Mouse (Mus musculus) v-Abl transformed pro-B cells (cell line): ENCODE results near the gene Lhfp.

Experiments used
- in situ Hi-C, 2 experiments: fragments of 400-800 bp; cut with MboI; formaldehyde crosslinking; loops; one replicate each; pipeline ENCODE4 v1.15.1; 2025; ENCODE audit not compliant: unreplicated experiment in 2 of 2

Gene Lhfp

GRCm38 (mm10) chr3:53039746-53040145 is 1.6 kb upstream of the Lhfp start:
- in situ Hi-C loops, result loop anchor here in 1 of 2 experiments (10.0 kb wide), 1 partner anchor 195 kb away; no protein-coding TSS in a partner anchor

GRCm38 (mm10) chr3:53040593-53041410 is 526 bp upstream of the Lhfp start:
- in situ Hi-C loops, result no loop called here

GRCm38 (mm10) chr3:53042240-53042567 is 876 bp downstream of the Lhfp start:
- in situ Hi-C loops, result no loop called here

- in situ Hi-C loops, result no loop called here
These were observed 2.0 kb downstream of the Lhfp start for GRCm38 (mm10) chr3:53043206-53043780.

GRCm38 (mm10) chr3:53044238-53044637 is 2.9 kb downstream of the Lhfp start:
- in situ Hi-C loops, result no loop called here

- in situ Hi-C loops, result no loop called here
These were observed 3.5 kb downstream of the Lhfp start for GRCm38 (mm10) chr3:53044682-53045299.

- in situ Hi-C loops, result no loop called here
These were observed 4.4 kb downstream of the Lhfp start for GRCm38 (mm10) chr3:53045697-53046096.

GRCm38 (mm10) chr3:53046371-53046770 is 5.0 kb downstream of the Lhfp start:
- in situ Hi-C loops, result no loop called here

- in situ Hi-C loops, result loop anchor here in 1 of 2 experiments (10.0 kb wide), 1 partner anchor 172 kb away; no protein-coding TSS in a partner anchor
These were observed 11.1 kb downstream of the Lhfp start for GRCm38 (mm10) chr3:53052385-53052784.

GRCm38 (mm10) chr3:53056430-53056829 is 15.1 kb downstream of the Lhfp start:
- in situ Hi-C loops, result loop anchor here in 1 of 2 experiments (10.0 kb wide), 1 partner anchor 168 kb away; no protein-coding TSS in a partner anchor

- in situ Hi-C loops, result loop anchor here in 1 of 2 experiments (10.0 kb wide), 1 partner anchor 165 kb away; no protein-coding TSS in a partner anchor
These were observed 18.6 kb downstream of the Lhfp start for GRCm38 (mm10) chr3:53059959-53060358.

GRCm38 (mm10) chr3:53063423-53064147 is 22.3 kb downstream of the Lhfp start:
- in situ Hi-C loops, result no loop called here

GRCm38 (mm10) chr3:53065267-53066094 is 24.2 kb downstream of the Lhfp start:
- in situ Hi-C loops, result no loop called here

- in situ Hi-C loops, result no loop called here
These were observed 24.7 kb downstream of the Lhfp start for GRCm38 (mm10) chr3:53066095-53066372.

GRCm38 (mm10) chr3:53068399-53068798 is 27.1 kb downstream of the Lhfp start:
- in situ Hi-C loops, result no loop called here

GRCm38 (mm10) chr3:53074264-53074663 is 32.9 kb downstream of the Lhfp start:
- in situ Hi-C loops, result no loop called here

- in situ Hi-C loops, result no loop called here
These were observed 33.4 kb downstream of the Lhfp start for GRCm38 (mm10) chr3:53074761-53075160.

- in situ Hi-C loops, result no loop called here
These were observed 39.0 kb downstream of the Lhfp start for GRCm38 (mm10) chr3:53080286-53080685.

GRCm38 (mm10) chr3:53080710-53081109 is 39.4 kb downstream of the Lhfp start:
- in situ Hi-C loops, result no loop called here

GRCm38 (mm10) chr3:53083717-53084116 is 42.4 kb downstream of the Lhfp start:
- in situ Hi-C loops, result no loop called here
